Mouse (Mus musculus): ENCODE results near the gene Hspa2.

Hspa2 gene

DNA sequence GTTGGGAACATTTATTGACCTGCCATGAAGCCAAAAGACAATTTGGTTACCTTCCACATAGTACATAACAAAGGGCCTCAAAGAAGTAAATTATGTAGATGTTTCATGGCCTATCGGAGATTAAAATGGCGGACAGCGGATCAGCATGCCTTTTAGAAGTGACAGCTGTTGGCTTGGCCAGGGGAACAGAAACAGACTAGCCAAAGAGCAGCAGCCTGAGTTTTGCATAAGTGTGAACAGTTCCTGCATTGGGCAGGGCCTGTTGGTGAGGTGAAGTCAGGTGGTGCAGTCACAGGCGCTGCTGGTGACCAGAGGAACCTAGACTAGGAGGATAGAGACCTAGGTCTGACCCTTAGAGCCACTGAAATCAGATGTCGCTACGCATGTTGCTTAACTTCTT, 26.9 kb upstream of the Hspa2 start:
- DNase-seq (ENCODE audit: extremely low read depth, insufficient read length, low spot score) = no peak

DNA sequence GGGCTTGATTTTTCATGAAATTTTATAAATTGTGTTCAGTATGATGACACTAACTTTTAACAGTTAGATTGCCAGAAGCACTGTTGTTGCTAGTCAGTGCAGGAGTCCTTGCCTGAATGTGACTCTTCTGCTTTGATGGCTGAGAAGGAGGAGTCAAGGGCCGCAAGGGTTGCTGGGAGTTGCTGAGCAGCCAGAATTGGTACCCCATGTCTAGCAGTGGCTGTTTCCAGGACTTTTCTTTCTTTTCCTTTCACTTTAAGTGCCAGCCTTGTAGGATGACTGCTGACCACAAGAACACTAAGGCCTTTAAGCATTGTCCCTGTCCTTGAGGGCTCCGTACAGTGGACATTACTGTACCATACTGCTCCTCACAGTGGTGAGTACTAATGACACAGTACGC, 26.2 kb upstream of the Hspa2 start:
- no peak for DNase-seq (ENCODE audit: extremely low read depth, insufficient read length, low spot score)

DNA sequence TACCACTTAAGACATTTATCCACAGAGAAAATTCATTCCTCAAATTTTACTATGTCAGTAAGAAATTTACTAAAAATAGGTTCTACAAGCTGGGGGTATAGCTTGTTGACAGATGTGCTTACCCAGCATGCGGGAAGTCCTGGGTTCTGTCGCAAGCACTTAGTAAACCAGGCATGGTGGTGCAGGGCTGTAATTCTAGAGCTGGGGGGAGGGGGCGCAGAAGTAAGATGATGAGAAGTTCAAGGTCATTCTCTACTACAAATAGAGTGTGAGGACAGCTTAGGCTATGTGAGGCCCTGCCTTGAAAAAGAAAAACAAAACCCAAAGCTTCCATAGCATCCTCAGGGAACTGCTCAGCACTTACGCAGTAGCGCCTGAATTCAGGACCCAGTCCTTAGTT, 25.4 kb upstream of the Hspa2 start:
- DNase-seq (ENCODE audit: extremely low read depth, insufficient read length, low spot score) = no peak

DNA sequence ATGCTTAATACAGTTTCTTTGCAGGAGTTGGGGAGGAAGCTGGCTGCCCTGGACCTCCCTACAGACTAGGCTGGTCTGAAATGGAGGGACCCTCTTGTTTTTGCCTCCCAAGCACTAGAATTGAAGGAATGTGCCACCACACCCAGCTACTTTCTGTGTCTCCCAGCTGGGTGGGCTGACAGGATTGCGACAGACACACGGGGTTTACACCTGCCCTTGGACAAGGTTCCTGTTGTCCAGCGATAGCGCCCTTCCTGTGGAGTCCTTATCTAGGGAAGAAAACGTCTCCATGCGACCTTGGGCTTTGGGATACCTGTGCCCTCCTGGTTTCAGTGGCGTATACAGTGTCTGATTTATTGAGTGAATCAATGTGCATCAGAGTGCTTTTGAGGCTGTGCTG, 23.8 kb upstream of the Hspa2 start:
- no peak for DNase-seq (ENCODE audit: extremely low read depth, insufficient read length, low spot score)

DNA sequence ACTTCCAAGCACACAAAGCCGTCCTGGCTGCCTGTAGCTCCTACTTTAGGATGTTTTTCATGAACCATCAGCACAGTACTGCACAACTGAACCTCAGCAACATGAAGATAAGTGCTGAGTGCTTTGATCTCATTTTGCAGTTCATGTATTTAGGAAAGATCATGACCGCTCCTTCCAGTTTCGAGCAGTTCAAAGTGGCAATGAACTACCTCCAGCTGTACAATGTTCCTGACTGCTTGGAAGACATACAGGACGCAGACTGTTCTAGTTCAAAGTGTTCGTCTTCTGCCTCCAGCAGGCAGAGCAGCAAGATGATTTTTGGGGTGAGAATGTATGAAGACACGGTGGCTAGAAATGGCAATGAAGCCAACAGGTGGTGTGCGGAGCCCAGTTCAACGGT, 18.6 kb upstream of the Hspa2 start:
- no peak for DNase-seq (ENCODE audit: extremely low read depth, insufficient read length, low spot score)

DNA sequence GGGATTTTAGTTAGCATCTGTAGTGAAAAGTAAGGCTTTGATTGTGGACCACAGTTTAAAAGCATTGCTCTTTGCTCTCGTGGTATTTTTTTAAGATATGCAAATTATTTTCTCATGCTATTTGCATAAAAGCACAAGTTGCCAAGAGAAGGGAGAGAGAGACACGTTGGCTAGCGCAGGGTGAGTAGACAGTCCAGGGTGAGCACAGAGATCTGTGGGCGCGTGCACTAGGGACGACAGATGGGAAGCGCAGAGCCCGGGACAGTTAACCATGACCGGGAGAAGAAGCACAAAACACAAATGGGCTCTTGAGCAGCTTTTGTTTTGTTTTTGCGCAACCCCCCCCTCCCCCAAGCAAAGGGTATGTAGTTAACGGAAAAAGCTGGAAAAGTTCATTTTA, 15.2 kb upstream of the Hspa2 start:
- DNase-seq (ENCODE audit: extremely low read depth, insufficient read length, low spot score) = no peak

DNA sequence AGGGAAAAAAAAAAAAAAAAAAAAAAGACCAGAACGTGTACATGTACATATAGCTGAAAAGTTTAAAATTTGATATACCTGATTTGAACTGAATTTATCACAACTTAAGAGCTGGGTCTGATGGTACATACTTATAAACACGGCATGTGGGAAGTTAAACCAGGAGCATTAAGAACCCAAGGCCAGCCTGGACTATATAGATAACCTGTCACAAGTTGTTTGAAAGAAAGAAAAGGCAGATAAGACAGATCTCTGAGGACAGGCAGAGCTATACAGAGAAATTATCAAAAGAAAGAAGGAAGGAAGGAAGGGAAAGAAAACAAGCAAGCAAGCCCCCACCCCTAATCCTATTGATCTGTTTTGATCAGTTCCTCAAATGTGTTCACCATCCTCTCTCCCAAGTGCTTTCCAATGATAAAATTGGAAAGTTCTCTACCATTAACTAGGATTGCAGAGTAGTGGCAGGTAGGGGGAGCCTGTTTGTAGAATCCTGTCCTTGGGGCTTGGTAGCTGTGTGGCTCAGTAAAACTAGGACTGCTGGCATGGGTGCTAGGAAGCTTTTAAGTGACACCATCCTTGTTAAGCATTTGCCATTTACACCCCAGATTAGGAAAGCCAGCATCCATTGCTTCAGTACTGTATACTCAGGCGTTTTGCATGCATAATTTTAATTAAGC, 12.2 kb upstream of the Hspa2 start:
- no peak for DNase-seq (ENCODE audit: extremely low read depth, insufficient read length, low spot score)

DNA sequence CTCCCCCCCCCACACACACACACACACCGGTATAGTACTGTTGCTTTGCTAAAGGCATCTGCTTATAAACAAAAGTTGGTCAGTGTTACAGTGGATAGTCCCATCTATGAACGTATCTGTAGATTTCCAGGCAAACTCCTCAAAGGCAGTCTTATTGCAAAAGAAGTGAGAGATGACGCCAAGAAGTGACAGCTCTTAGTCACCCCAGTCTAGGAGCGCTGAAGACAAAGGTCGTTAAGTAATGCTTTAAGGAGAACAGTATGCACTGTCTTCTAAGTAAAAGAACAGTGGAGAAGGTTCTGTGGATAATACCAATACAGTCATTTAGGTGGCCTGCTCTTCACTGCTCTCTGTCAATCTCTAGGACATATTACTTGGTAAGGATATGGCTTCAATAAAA, 11.0 kb upstream of the Hspa2 start:
- DNase-seq (ENCODE audit: extremely low read depth, insufficient read length, low spot score) = no peak

DNA sequence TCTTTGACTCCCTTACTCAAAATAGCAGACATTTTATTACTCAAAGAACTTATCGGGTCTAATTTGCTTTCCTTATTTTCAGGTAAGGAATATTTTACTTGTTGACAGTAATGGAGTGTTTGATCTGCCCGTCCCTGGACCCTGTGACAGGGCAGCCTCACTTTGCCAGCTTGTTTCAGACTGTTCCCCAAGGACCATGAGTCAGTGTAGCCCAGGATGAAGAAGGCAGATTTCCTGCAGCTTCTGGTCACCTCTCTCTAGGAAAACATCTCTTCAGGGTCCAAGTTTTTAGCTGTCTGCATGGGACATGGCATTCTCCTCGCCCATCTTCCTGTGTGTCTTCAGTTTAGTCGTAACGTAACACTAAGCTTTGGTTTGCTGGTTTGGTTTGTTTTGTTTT, 6.7 kb upstream of the Hspa2 start:
- no peak for DNase-seq (ENCODE audit: extremely low read depth, insufficient read length, low spot score)

DNA sequence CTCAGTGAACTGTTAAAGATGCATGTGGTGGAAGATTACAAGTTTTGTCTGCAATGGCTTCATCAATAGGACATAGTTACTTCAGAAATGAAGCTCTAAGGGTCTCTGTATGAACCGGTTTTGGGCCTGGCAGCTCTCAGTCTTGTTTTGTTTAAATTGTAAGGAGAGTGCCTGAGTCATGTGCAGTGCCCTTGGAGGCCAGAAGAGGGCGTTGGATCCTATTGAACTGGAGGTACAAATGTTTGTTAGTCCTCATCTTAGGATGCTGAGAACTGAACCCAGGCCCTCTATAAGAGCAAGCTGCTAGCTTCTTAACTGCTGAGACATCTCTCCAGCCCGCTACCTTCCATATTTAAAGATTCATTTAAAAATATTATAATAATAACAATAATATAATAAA, 2.3 kb upstream of the Hspa2 start:
- no peak for DNase-seq (ENCODE audit: extremely low read depth, insufficient read length, low spot score)

DNA sequence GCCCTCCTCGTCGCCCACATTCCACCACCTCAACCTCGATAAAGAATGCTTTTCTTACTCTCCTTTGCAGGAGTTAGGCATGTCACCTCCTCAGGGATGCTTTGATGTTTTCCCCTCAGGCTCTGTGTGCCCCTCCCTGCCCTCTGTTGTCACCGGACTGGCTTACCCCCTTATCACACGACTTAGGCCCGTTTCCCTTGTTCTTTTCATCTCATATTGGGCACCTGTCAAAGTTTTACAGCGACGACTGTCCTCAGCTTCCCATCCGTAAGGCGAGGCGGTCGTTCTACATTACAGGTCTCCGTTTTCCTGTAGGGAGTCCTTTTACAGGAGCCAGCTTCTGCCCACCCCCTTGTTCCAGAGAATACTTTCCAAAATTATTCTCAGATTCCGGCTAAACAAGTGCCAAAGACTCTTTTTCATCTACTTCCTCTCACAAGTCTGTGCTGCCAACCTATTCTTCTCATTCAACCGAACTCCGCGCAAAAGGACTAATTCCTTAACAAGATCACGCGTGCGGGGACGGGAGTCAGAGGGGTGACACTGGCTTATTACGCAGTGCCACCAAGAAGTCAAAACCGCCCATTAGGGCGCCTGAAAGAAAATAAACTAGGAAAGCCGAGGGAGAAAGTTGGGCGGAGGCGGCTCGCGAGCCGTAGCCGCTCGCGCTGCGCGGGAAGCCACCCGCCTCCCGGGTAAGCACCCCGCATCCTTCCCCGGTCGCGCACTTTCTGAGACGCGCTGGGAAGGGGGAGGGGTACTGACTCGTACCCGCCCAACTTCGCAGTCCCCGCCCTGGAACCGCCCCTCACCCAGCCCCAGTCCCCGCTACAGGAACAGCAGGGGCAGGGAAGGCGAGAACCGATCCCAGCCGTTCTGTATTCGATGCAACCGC, 738 bp upstream of the Hspa2 start:
- DNase-seq (ENCODE audit: extremely low read depth, insufficient read length, low spot score) = peak; percentile 92

DNA sequence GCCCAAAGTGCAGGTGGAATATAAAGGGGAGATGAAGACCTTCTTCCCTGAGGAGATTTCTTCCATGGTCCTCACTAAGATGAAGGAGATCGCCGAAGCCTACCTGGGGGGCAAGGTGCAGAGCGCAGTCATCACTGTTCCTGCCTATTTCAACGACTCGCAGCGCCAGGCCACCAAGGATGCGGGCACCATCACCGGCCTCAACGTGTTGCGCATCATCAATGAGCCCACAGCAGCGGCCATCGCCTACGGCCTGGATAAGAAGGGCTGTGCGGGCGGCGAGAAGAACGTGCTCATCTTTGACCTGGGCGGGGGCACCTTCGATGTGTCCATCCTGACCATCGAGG, 833 bp downstream of the Hspa2 start:
- no peak for DNase-seq (ENCODE audit: extremely low read depth, insufficient read length, low spot score)

DNA sequence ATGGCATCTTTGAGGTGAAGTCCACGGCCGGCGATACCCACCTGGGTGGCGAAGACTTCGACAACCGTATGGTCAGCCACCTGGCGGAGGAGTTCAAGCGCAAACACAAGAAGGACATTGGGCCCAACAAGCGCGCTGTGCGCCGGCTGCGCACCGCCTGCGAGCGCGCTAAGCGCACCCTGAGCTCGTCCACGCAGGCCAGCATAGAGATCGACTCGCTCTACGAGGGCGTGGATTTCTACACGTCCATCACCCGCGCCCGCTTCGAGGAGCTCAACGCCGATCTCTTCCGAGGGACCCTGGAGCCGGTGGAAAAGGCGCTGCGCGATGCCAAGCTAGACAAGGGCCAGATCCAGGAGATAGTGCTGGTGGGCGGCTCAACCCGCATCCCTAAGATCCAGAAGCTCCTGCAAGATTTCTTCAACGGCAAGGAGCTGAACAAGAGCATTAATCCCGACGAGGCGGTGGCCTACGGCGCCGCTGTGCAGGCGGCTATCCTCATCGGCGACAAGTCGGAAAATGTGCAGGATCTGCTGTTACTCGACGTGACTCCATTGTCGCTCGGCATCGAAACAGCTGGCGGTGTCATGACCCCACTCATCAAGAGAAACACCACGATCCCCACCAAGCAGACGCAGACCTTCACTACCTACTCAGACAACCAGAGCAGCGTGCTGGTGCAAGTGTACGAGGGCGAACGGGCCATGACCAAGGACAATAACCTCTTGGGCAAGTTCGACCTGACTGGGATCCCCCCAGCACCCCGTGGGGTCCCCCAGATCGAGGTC, 1.4 kb downstream of the Hspa2 start:
- DNase-seq (ENCODE audit: extremely low read depth, insufficient read length, low spot score) = no peak

DNA sequence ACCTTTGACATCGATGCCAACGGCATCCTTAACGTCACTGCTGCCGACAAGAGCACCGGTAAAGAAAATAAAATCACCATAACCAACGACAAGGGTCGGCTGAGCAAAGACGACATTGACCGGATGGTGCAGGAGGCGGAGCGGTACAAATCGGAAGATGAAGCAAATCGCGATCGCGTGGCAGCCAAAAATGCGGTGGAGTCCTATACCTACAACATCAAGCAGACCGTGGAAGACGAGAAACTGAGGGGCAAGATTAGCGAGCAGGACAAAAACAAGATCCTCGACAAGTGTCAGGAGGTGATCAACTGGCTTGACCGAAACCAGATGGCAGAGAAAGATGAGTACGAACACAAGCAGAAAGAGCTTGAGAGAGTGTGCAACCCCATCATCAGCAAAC, 2.0 kb downstream of the Hspa2 start:
- DNase-seq (ENCODE audit: extremely low read depth, insufficient read length, low spot score) = no peak

DNA sequence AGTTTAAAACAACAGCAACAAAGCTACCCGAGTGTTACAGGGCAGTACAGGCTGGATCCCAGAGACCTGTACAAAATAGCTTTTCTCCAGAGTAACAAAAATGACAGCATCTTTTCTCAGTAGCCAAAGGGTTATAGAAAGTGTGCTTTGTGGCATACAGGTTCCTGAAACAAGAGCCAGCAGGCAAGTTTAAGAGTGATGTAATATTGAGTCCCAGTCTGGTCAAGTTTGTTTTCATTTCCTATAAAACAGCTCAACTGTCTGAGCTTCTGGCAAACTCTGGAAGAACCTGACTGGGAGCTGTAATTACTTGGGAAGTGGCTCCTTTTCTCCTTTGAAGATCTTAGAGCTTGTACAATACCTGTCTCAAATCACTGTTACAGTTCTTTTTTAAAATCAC, 3.2 kb downstream of the Hspa2 start:
- DNase-seq (ENCODE audit: extremely low read depth, insufficient read length, low spot score) = no peak

DNA sequence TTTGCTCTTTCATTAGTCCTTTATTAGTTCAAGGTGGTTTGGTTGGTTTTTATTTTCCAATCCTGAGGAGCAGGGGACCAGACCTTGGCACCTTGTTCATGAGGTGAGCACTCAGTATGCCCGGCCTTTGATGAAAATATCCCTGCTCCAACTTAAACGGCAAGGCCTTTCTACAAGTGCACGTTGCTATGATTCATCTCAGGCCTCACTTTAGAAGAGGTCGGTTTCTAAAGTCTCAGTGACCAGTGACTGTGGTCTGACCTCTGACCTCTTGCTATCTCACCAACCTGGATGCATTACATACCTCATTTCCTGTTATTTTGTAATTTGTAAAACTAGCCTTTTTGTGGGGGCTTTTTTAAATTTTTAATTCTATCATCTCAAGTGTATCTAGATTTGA, 5.2 kb downstream of the Hspa2 start:
- DNase-seq (ENCODE audit: extremely low read depth, insufficient read length, low spot score) = no peak

DNA sequence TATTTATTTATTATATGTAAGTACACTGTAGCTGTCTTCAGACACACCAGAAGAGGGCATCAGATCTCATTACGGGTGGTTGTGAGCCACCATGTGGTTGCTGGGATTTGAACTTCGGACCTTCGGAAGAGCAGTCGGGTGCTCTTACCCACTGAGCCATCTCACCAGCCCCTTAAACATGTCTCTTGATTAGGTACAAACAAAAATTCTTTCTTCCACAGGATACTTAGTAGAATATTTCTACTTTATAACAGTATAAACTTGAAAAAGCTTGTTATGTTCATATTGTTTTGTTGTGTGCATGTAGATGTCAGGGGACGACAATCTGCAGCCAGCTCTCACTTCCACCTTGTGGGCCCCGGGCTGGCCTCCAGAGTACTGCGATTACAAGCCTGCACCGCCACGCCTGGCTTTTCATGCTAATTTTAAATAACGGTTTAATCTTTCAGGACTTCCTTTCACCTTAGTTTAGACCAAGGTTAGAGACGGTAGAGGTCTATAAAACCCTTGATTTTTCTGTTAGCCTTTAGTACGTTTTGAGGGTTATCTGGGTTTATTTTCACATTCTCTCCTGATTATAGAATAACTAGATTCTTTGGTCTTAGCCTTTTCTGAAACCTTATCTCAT, 11.5 kb downstream of the Hspa2 start:
- no peak for DNase-seq (ENCODE audit: extremely low read depth, insufficient read length, low spot score)

DNA sequence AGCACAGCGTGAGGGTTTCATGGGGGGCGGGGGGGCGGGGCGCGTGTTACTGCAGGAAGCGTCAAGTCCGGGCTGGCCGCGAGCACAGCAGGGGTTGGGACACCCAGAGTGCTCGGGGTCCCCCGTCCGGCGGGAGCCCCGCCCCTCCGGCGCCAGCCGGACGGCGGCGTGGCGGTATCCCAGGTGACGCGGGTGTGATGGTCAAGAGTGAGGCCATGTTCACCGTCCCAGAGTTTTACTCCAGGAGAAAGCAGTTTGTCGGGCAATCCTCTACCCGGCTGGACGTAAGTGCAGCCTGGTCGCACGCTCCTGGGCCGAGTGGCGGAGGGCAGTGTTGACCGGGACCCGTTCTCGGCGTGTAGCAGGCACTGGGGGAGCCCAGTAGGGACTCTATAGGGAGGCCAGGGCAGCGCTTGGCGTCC, 13.5 kb downstream of the Hspa2 start, which contains the start of gene Ppp1r36:
TSS of gene Ppp1r36 (plus strand) at position 106 of the 422 bp plus-strand sequence.
- no peak for DNase-seq (ENCODE audit: extremely low read depth, insufficient read length, low spot score)

DNA sequence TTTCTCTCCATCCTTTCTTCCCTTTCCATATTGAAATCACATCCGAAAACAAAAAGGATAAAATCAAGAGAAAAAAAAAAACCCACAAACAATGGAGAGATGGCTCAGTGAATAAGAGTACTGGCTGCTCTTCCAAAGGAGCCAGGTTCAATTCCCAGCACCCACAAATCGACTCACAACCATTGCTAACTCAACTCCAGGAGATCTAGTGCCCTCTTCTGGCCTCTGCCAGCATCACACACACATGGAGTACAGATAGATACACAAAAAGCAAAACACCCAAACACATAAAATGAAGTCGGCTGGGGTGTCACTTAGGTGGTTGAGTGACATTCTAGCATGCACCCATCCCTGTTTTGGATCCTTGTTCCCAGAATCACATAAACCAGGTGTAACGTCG, 14.4 kb downstream of the Hspa2 start:
- no peak for DNase-seq (ENCODE audit: extremely low read depth, insufficient read length, low spot score)

DNA sequence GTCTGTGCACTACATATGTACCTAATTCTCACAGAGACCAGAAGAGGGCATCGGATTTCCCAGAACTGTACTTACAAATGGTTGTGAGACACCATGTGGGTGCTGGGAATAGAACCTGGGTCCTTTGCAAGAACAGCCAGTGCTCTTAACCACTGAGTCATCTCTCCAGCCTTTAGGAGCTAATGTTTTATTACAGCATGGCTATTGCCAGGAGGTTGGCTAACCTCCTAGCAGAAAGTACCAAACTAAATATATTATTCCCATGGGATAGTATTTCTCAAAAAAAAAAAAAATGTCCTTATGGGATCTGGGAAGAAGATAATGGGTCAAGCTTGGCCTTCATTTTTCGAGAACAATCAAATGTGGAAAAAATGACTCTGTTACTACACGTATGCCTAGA, 21.3 kb downstream of the Hspa2 start:
- no peak for DNase-seq (ENCODE audit: extremely low read depth, insufficient read length, low spot score)

DNA sequence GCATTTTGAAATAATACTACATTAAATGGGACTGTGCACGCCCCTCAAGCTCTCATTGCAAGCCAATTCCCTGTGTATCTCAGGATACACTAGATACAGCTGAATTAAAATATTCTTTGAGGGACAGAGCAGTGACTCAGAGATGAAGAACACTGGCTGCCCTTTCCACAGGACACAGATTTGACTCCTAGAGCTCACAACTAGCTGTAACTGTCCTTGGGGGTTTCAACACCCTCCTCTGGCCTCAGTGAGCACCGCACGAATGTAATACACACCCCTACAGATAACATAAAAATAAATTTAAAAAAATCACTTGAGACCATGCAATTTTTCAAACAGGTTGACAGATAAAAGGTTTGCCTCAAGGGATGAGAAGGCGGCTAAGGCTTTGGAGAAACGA, 23.6 kb downstream of the Hspa2 start:
- DNase-seq (ENCODE audit: extremely low read depth, insufficient read length, low spot score) = no peak

All from 3134 (cell line).